In the genomic region with DNA sequence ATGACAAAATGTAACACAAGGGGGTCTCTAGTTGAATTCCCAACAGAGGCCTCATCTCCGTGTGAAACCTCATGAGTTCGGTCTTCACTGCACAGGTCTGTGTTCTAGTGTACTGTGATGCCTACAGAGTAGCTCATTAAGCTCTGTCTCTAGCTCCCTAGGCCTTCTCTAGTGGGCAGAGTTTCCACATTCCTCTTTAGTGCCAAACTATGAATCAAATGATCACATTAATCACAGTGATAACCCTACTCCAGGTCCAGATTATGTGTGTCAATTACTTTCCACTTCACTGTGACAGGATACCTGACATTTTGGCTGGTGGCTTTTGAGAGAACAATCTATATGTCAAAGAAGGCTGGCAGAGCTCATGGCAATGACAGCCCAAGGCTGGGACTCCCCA, we compare ENCODE assay signal across 16 mouse cellular contexts.
"Had no signal": no experiment of that assay in that cellular context is flagged by ENCODE, and none has a peak within 500 bp of the region (broad histone marks: within the 10 kb centered on the region; RNA-seq: fewer than 3 reads in every experiment).

No protein-coding gene starts in this region.

- H3K4me3 ChIP-seq: megakaryocyte, embryonic 14.5 days; midbrain, embryonic 12.5 days; neural tube, embryonic 12.5 days; stomach, embryonic 15.5 days had no signal

- H3K27me3 ChIP-seq: midbrain, embryonic 12.5 days; neural tube, embryonic 12.5 days; stomach, embryonic 15.5 days had no signal

- H3K27ac ChIP-seq: liver, embryonic 14.5 days; midbrain, embryonic 12.5 days; neural tube, embryonic 12.5 days; stomach, embryonic 15.5 days; stomach, postnatal 0 days had no signal

- H3K4me2 ChIP-seq: lung, embryonic 14.5 days; midbrain, embryonic 12.5 days; neural tube, embryonic 12.5 days; stomach, embryonic 15.5 days had no signal

- DNase-seq: lung, adult 18-20 months; lung, embryonic 14.5 days; lung, postnatal 10 days; lung, postnatal 4 days; midbrain, embryonic 14.5 days; right cerebral cortex, postnatal 14 days; thymus, adult 2 months; thymus, postnatal 25 days; thymus, postnatal 4 days had no signal

- H3K9ac ChIP-seq: liver, embryonic 14.5 days; lung, embryonic 14.5 days; midbrain, embryonic 12.5 days; neural tube, embryonic 12.5 days; stomach, embryonic 15.5 days had no signal

- H3K36me3 ChIP-seq: midbrain, embryonic 12.5 days; neural tube, embryonic 12.5 days; stomach, embryonic 15.5 days had no signal

- ATAC-seq: midbrain, embryonic 16.5 days had no signal

- H3K4me1 ChIP-seq: midbrain, embryonic 12.5 days; neural tube, embryonic 12.5 days; stomach, embryonic 15.5 days had no signal

- H3K9me3 ChIP-seq: midbrain, embryonic 12.5 days; neural tube, embryonic 12.5 days; stomach, embryonic 15.5 days had no signal
